Mouse (Mus musculus) cortical plate, adult 2 months (tissue): Measurements from ENCODE around the gene Cd200.
"Not testable (repeated sequence)": the region's sequence is repeated elsewhere in the genome, so short reads cannot be mapped to it uniquely, and the experiment has no call there.

Experiments
- CTCF ChIP-seq: fragments of 200-500 bp; IDR thresholded peaks from 2 replicates; pipeline ENCODE4 v1.5.1; 2011; ENCODE audit warnings: mild to moderate bottlenecking, control low read depth, low read length; ENCODE audit not compliant: insufficient read depth; ENCODE audit errors: extremely low read depth
- POLR2A ChIP-seq: fragments of 200-500 bp; IDR thresholded peaks from 2 replicates; pipeline ENCODE4 v1.6.1; 2011; ENCODE audit warnings: mild to moderate bottlenecking, low read length, control low read depth; ENCODE audit not compliant: insufficient read depth; ENCODE audit errors: extremely low read depth

GRCm38 (mm10) chr16:45348238-45348637, 60.6 kb downstream of the Cd200 start:
- TF ChIP-seq POLR2A, CTCF: not testable (repeated sequence)
